Mouse (Mus musculus) olfactory bulb, adult 2 months (tissue): ENCODE data around the gene Slk.

Source experiments
- CTCF ChIP-seq: fragments of 200-500 bp; IDR thresholded peaks from 2 replicates; pipeline ENCODE4 v1.5.1; 2012; ENCODE audit warnings: low read depth, mild to moderate bottlenecking, low read length, moderate library complexity; ENCODE audit not compliant: insufficient read depth
- POLR2A ChIP-seq: fragments of 200-500 bp; IDR thresholded peaks from 2 replicates; pipeline ENCODE4 v1.6.1; 2012; ENCODE audit warnings: mild to moderate bottlenecking, low read depth, low read length, moderate library complexity; ENCODE audit not compliant: insufficient read depth

DNA sequence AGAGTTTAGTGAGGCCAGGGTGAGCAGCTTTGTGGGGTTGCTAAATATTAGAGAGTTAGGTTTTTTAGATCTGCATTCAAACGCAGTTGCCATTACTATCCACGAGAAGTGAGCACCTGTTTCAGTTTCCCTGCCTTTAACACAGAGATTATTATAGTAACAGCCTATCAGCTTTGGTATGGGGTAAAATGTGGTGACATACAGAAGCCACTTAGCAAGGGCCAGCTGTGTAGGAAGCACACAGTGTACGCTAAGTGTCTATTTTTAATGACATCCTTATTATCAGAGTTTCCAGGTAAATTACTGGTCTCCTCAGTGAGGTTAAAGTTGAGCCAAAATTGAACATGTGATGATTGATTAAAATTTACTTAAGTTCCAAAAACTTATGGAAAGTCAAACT lies 5.8 kb upstream of the Slk start:
- TF ChIP-seq POLR2A = no peak
- no peak for TF ChIP-seq CTCF
